Mouse (Mus musculus): ENCODE results near the gene Ncoa1. TPM values are rescaled to one million over a fixed set of nuclear protein-coding genes. Genes with fewer than 3 reads are reported as not detected.

Ncoa1 gene
- polyA plus RNA-seq (2012; rRNA removed): 39.8 and 41.9 TPM in 2 replicates

DNA sequence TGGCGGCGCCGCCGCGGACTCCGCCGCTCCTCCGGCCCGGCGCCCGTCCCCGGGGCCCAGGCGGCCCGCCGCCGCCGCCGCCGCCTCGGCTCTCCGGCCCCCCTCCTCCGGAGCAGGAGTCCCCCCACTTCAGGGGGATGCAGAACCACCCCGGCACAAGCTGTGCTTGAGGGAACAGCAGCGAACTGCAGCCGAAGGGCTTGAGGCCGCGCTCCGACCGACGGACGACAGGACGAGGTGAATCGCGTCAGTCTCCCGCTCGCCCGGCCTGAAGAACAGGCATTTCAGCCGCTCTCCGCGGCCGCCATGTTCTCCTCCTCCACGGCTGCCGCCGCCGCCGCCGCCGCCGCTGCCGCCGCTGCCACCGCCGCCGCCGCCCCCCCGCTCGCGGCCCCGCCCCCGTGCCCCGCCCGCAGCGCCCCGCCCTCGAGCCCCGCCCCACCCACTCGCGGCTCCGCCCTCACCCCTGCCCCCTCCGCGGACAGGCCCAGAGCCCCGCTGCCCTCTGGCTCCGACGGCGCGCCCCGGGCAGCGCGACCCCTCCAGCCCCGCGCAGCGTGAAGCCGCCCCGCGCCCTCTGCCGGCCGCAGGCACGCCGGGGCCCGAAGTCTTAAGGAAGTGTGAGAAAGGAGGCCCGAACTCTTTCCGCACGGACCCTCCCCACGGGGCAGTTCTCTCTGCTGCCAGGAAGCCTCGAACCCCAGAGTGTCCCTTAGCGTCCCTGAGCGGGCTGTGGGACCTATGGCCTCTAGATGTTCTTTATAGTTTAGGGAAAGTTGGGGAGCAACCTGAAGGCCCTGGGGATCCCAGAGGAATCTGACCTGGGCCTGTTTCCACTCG lies at the start of gene Ncoa1:
Gene Ncoa1 (minus strand): TSS at position 351 of the 840 bp plus-strand sequence.
- peak; percentile 75 for DNase-seq (ENCODE audit: low read depth)
- TF ChIP-seq CTCF (IDR thresholded peaks at IDR 0.05; ENCODE audit: borderline replicate concordance, extremely low read depth, insufficient read depth, insufficient read length): peak; percentile 53; the same call in 1 of the 2 replicates
- peak; percentile 59; the same call in 1 of the 2 replicates for TF ChIP-seq POLR2A (IDR thresholded peaks at IDR 0.05; ENCODE audit: borderline replicate concordance, extremely low read depth, insufficient read depth, insufficient read length, poor library complexity, severe bottlenecking)

DNA sequence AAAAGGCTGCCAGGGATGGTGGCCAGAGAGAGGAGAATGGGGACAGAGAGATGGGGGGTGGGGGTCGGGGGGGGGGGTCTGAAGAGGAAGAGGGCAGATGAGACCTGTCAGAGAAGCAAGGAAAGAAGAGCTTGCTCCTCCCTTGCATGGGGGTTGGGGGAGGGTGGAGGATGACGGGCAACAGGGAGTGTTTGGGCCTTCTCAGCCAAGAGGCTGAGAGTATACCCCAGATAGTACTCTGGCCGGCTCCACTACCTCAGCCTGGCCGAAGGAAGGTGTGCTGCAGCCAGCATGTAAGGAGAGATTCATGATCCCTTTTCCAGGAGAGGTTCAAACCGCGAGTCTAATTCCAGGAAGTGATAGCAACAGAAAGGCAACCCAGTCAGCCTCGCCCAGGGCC lies 47.6 kb upstream of the Ncoa1 start:
- no peak for TF ChIP-seq POLR2A (IDR thresholded peaks at IDR 0.05; ENCODE audit: borderline replicate concordance, extremely low read depth, insufficient read depth, insufficient read length, poor library complexity, severe bottlenecking)
- TF ChIP-seq CTCF (IDR thresholded peaks at IDR 0.05; ENCODE audit: borderline replicate concordance, extremely low read depth, insufficient read depth, insufficient read length): no peak
- DNase-seq (ENCODE audit: low read depth): no peak

DNA sequence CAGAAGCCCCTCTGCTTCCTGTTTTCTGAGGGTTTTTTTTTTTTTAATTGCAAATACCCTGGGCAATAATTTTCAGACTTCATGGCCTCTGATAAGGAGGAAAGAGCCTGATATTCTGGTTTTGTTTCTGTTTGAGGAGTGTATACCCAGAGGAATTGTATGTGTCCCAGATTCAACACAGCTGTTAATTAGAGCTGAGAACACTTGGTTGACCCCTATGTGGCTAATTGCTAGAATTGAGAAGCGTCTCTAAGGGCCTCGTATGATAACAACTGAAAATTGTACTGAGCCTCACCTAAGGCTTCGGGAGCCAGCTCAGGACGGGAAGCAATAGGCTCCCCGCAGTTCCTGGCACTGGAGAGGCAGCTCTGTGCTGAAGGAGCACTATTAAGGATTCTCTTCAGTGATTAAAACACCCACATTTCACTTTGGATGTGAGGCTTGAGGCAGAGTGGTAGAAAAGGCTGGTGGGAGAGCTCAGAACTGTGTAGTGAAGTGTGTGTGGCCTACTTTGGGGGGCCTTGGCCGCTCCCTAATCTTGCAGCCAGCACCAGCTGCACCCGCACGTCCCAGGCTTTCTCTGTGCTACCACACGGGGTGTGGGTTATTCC lies 46.8 kb upstream of the Ncoa1 start:
- DNase-seq (ENCODE audit: low read depth): peak; percentile 87
- TF ChIP-seq CTCF (IDR thresholded peaks at IDR 0.05; ENCODE audit: borderline replicate concordance, extremely low read depth, insufficient read depth, insufficient read length): no peak
- no peak for TF ChIP-seq POLR2A (IDR thresholded peaks at IDR 0.05; ENCODE audit: borderline replicate concordance, extremely low read depth, insufficient read depth, insufficient read length, poor library complexity, severe bottlenecking)

DNA sequence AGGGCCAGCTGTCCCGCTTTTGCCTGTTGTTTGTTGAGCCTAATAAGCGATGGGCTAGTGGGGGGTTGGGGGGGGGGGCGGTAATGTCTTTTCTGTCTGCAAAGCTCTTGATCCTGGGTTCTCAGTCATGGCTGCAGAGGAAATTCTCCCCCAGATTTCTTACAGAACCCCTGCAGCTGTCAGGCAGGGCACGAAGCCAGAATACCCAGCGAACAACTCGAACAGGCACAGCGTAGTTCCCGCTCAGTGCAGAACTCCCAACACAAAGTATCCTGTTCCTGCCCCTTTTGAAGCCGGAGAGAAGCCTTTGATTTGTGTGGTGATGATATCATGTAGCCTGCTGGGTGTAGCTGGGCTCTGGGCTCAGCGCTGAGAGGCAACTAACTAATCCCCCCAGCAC lies 46.2 kb upstream of the Ncoa1 start:
- DNase-seq (ENCODE audit: low read depth): peak; percentile 97
- TF ChIP-seq CTCF (IDR thresholded peaks at IDR 0.05; ENCODE audit: borderline replicate concordance, extremely low read depth, insufficient read depth, insufficient read length) (no peak), POLR2A (IDR thresholded peaks at IDR 0.05; ENCODE audit: borderline replicate concordance, extremely low read depth, insufficient read depth, insufficient read length, poor library complexity, severe bottlenecking) (no peak)

DNA sequence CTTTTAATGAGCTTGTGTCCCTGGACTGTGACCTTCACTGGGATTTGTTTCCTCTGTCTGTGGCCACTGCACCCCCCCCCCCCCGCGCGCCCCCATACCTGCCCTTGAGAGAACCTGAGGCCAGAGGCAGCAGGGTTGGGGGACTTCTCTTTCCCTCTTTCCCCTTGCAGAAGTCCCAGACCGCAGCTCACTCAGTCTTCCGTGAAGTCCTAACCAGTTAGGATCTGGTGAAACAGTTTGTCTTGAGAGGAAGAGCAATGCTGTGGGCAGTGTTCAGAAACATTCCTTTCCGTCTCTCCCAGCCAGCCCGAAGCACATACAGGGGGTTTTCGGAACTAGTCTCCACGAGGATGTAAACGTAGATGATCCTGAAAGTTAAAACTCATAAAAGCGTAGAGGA lies 42.0 kb upstream of the Ncoa1 start:
- DNase-seq (ENCODE audit: low read depth): no peak
- TF ChIP-seq CTCF (IDR thresholded peaks at IDR 0.05; ENCODE audit: borderline replicate concordance, extremely low read depth, insufficient read depth, insufficient read length) (no peak), POLR2A (IDR thresholded peaks at IDR 0.05; ENCODE audit: borderline replicate concordance, extremely low read depth, insufficient read depth, insufficient read length, poor library complexity, severe bottlenecking) (no peak)

DNA sequence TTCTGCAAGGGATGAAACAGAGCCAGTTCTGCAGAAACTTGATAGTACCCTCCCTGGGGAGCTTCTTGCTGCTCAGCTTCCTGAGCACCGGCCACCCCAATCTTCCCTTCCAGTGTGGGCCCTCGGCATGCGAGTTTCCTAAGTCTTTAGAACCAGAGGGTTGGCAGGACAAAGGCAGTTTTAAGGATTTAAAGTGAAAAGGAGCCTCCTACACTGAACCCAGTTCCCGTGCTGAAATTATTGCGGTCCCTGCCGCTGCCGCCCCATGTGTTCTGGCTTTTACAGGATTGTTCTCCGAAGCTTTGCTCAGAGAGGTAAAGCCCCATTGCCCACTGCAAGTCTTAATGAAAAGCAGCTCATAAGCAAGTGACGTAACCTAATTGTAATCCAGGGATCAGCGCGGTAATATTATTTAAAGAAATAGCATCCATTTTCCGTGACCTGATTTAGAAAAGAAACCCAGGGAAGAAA lies 32.6 kb upstream of the Ncoa1 start:
- TF ChIP-seq POLR2A (IDR thresholded peaks at IDR 0.05; ENCODE audit: borderline replicate concordance, extremely low read depth, insufficient read depth, insufficient read length, poor library complexity, severe bottlenecking) (no peak), CTCF (IDR thresholded peaks at IDR 0.05; ENCODE audit: borderline replicate concordance, extremely low read depth, insufficient read depth, insufficient read length) (no peak)
- peak; percentile 71 for DNase-seq (ENCODE audit: low read depth)

DNA sequence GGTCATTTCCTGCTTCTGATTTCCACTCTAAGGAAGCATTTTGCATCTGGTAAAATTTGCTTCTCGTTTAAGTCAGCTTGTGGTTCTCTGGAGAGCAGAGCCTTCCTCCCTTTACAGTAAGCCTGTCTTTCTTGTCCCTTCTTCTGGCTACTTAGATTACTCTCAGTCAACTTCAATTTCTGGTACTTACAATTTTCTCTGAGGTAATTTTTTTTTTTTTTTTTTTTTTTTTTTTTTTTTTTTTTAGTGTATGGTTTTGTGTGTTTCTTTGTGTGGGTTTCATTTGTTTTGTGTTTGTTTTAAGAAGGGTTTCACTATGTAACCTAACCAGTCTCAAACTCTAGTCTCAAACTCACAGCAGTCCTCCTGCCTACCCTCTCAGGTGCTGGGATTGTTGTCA lies 31.2 kb upstream of the Ncoa1 start:
- DNase-seq (ENCODE audit: low read depth): no peak
- TF ChIP-seq POLR2A (IDR thresholded peaks at IDR 0.05; ENCODE audit: borderline replicate concordance, extremely low read depth, insufficient read depth, insufficient read length, poor library complexity, severe bottlenecking) (no peak), CTCF (IDR thresholded peaks at IDR 0.05; ENCODE audit: borderline replicate concordance, extremely low read depth, insufficient read depth, insufficient read length) (no peak)

DNA sequence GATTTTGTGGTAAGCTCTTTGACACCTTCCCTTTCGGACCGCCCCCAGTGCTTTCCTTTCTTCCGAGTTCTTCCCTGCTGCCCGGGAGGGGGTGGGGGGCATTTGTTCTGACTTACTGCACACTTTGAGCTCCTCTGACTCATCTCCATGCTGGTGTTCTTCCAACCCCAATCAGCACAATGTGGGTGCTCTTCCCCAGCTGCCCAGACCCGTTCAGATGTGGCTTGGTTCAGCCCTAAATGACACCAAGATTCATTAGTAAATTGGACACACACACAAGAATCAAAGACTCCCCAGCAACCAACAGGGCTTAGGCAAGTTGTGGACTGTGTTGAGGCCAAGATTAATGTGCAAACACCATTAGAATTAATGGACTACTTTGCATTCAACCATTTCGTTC lies 30.5 kb upstream of the Ncoa1 start:
- TF ChIP-seq CTCF (IDR thresholded peaks at IDR 0.05; ENCODE audit: borderline replicate concordance, extremely low read depth, insufficient read depth, insufficient read length): no peak
- TF ChIP-seq POLR2A (IDR thresholded peaks at IDR 0.05; ENCODE audit: borderline replicate concordance, extremely low read depth, insufficient read depth, insufficient read length, poor library complexity, severe bottlenecking): no peak

DNA sequence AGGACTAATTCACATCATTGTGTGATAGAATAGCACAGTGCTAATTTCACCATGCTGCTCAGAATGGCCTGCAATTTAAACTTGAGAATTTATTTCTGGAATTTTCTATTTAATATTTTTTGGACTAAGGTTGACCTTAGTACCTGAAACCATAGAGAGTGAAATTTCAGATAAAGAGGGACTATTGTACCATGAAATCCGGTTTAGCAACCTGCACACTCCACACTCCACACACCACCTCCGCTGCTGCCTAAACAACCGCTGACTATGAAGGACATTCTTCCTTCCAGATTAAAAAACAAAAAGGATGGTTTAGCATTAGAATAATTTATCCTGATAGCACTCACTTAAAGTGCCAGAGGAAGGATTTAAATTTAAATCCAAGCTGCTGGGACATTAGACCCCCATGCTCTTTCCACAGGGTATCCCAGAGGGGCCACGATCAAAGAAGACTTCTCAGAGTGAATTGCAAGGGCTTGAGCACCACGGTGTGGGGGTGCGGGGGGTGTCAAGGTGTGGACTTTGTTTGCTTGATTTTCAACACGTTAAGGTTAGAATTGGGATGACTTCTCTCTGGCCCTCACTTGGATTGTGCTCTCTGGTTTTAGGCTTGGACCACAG lies 29.9 kb upstream of the Ncoa1 start:
- DNase-seq (ENCODE audit: low read depth): no peak
- TF ChIP-seq CTCF (IDR thresholded peaks at IDR 0.05; ENCODE audit: borderline replicate concordance, extremely low read depth, insufficient read depth, insufficient read length) (no peak), POLR2A (IDR thresholded peaks at IDR 0.05; ENCODE audit: borderline replicate concordance, extremely low read depth, insufficient read depth, insufficient read length, poor library complexity, severe bottlenecking) (no peak)

More for the DNA sequence above, 30.5 kb upstream of the Ncoa1 start:
- peak; percentile 65 for DNase-seq (ENCODE audit: low read depth)

DNA sequence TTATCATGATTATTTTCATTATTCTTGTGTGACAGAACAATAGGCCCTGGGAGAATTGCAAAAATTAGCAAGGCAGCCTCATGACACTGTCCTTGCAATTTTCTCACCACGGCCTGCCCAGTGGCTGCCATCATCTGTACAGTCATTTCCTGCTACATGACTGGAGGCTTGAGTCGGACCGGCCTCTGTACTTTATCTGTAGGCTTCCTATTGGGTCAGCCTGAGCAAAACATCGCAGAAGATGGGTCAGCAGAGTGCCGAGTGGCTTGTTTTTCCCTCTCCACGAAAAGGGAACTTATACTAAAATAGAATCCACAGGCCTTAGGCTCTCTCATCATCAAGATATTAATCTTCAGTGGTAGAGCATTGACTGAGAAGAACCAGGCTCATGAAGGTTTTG lies 28.3 kb upstream of the Ncoa1 start:
- no peak for DNase-seq (ENCODE audit: low read depth)
- no peak for TF ChIP-seq CTCF (IDR thresholded peaks at IDR 0.05; ENCODE audit: borderline replicate concordance, extremely low read depth, insufficient read depth, insufficient read length)
- no peak for TF ChIP-seq POLR2A (IDR thresholded peaks at IDR 0.05; ENCODE audit: borderline replicate concordance, extremely low read depth, insufficient read depth, insufficient read length, poor library complexity, severe bottlenecking)

DNA sequence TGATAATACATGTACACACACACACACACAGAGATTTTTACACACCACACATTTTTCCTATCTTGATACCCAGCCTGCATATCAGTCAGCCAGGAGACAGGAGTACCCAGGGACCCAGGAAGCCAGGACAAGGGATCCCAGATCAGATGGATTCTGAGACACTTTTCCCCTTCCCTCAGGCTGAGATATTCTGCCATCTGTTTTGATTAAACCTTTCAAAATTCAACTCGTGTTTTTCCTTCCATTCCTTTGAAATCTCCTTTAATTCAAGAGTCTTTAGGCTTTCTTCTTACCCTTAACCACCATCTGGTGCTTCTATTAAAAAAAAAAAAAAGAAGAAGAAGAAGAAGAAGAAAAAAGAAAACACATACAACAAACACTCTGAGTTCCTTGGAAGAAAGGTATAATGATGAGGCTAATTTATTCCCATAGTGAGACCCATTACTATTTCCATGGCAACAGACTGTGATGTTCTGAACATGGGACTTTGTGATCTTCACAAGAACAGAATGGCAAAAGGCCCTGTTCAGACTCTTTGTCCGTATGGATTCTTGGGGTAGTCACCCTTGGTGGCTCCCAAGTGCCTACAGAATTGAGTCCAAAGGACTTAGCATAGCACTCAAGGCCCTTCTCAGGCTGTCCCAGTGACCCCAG lies 26.8 kb upstream of the Ncoa1 start:
- DNase-seq (ENCODE audit: low read depth): peak; percentile 72
- no peak for TF ChIP-seq CTCF (IDR thresholded peaks at IDR 0.05; ENCODE audit: borderline replicate concordance, extremely low read depth, insufficient read depth, insufficient read length)
- TF ChIP-seq POLR2A (IDR thresholded peaks at IDR 0.05; ENCODE audit: borderline replicate concordance, extremely low read depth, insufficient read depth, insufficient read length, poor library complexity, severe bottlenecking): no peak
